Mouse (Mus musculus): ENCODE results near the gene Kat5. TPM values are rescaled to one million over a fixed set of nuclear protein-coding genes. Genes with fewer than 3 reads are reported as not detected.

Gene Kat5
- polyA plus RNA-seq, 1 experiment: 57.5 TPM

DNA sequence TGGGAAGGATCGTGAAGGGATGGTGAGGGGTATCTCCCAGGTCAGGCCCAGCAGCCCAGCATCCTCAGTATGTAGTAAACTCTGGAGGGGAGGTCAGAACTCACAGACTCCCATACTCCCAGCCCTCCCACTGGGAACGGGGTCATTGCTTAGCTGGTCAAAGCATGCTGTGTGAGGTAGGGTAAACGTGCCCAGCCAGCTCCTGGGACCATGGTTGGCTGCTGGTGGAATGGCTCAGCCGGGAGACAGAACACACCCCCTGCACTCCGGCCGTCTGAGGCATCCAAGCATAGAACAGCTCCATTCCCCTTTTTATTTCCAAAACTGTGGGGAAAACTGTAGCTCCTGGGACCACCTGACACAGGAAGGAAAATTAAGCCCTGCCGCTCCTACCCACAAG is 51.9 kb downstream of the Kat5 start:
- Histone ChIP-seq H3K4me3 (replicated peaks) (no peak overlapping the region), H3K9me3 (no peaks in the 10 kb centered on the region), H3K36me3 (replicated peaks; ENCODE audit: low read length) (no peaks in the 10 kb centered on the region), H3K4me1 (peaks cover 50% of the 10 kb centered on the region), H3K27me3 (replicated peaks) (peaks cover 95% of the 10 kb centered on the region)
- TF ChIP-seq GATA1 (IDR thresholded peaks at IDR 0.05; ENCODE audit: borderline replicate concordance, low read length) (no peak), FLI1 (IDR thresholded peaks at IDR 0.05; ENCODE audit: low read length) (no peak)

DNA sequence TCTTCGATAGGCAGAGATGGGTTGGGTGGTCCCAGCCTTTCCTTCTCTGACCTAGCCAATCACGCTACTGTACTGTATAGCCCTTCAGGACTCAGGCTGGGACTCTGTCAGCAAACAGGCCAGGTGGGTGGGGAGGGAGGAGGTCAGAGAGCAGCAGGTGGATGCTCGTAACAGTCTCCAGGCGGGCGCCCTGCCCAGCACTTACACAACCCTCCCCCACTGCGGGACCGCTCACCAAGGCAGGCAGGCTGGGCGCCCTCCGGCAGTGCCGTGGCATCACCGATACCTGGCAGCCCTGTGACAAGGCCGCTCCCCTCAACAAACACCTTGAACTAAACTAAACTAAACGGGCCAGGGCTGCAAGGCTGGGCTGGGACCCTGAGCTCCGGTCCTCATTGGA is 55.8 kb downstream of the Kat5 start:
- peaks cover 81% of the 10 kb centered on the region for H3K27me3 ChIP-seq (replicated peaks)
- TF ChIP-seq GATA1 (IDR thresholded peaks at IDR 0.05; ENCODE audit: borderline replicate concordance, low read length) (no peak), FLI1 (IDR thresholded peaks at IDR 0.05; ENCODE audit: low read length) (no peak)
- H3K36me3 ChIP-seq (replicated peaks; ENCODE audit: low read length): peaks cover 19% of the 10 kb centered on the region

DNA sequence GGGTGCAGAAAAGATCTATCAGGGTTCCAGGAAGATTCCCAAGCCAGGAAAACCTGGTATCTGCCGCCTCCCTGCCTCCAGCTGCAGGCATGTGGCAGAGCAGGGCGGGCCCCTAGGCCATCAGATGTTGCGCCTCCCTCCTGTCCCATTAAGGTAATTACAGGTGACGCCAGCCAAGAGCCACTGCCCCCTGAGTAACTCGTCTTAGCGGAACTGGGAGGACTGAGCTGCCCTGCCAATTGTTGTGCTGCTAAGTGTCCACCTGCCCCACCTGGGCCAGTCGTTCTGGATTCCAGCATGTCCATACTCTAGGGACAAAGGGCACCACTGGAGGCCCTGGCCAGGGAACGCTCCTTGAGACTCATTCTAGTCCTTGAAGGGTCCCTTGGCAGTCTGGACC is 56.2 kb downstream of the Kat5 start:
- peaks cover 29% of the 10 kb centered on the region; the same call in 1 of the 2 replicates for H3K4me1 ChIP-seq
- peaks cover 19% of the 10 kb centered on the region for H3K36me3 ChIP-seq (replicated peaks; ENCODE audit: low read length)
- no peaks in the 10 kb centered on the region for H3K9me3 ChIP-seq
- TF ChIP-seq GATA1 (IDR thresholded peaks at IDR 0.05; ENCODE audit: borderline replicate concordance, low read length) (no peak), FLI1 (IDR thresholded peaks at IDR 0.05; ENCODE audit: low read length) (no peak)
- no peak overlapping the region for H3K4me3 ChIP-seq (replicated peaks)
- peaks cover 80% of the 10 kb centered on the region for H3K27me3 ChIP-seq (replicated peaks)

More for the DNA sequence above, 55.8 kb downstream of the Kat5 start:
- H3K4me3 ChIP-seq (replicated peaks): no peak overlapping the region
- H3K9me3 ChIP-seq: no peaks in the 10 kb centered on the region
- H3K4me1 ChIP-seq: peaks cover 29% of the 10 kb centered on the region; the same call in 1 of the 2 replicates

Other genes starting within 250 kb of the Kat5 start
- 4.8 and 48.1 TPM in 2 replicates for gene Eif1ad, start 243.5 kb downstream of the Kat5 start, polyA plus RNA-seq (2012; ENCODE audit: insufficient read depth, low replicate concordance)
- gene Banf1, start 243.1 kb downstream of the Kat5 start, polyA plus RNA-seq (2012; ENCODE audit: insufficient read depth, low replicate concordance): 21.6 and 178 TPM in 2 replicates
- gene Sart1, start 221.5 kb downstream of the Kat5 start, polyA plus RNA-seq (2012; ENCODE audit: insufficient read depth, low replicate concordance): 44.3 and 152 TPM in 2 replicates
- 2.6 TPM in 1 of 2 replicates, not detected in the other for gene Tsga10ip, start 207.7 kb downstream of the Kat5 start, polyA plus RNA-seq (2012; ENCODE audit: insufficient read depth, low replicate concordance)
- 369 and 449 TPM in 2 replicates for gene Drap1, start 185.3 kb downstream of the Kat5 start, polyA plus RNA-seq (2012; ENCODE audit: insufficient read depth, low replicate concordance)
- gene AI837181, start 185.1 kb downstream of the Kat5 start, polyA plus RNA-seq (2012; ENCODE audit: insufficient read depth, low replicate concordance): 100 and 136 TPM in 2 replicates
- 4.3 TPM in 1 of 2 replicates, not detected in the other for gene Fosl1, start 162.7 kb downstream of the Kat5 start, polyA plus RNA-seq (2012; ENCODE audit: insufficient read depth, low replicate concordance)
- gene Ccdc85b, start 152.3 kb downstream of the Kat5 start, polyA plus RNA-seq (2012; ENCODE audit: insufficient read depth, low replicate concordance): 4.9 and 12.3 TPM in 2 replicates
- 25.9 and 134 TPM in 2 replicates for gene Fibp, start 149.6 kb downstream of the Kat5 start, polyA plus RNA-seq (2012; ENCODE audit: insufficient read depth, low replicate concordance)
- not detected in 2 replicates for gene Ctsw, start 141.7 kb downstream of the Kat5 start, polyA plus RNA-seq (2012; ENCODE audit: insufficient read depth, low replicate concordance)
- 2.0 TPM in 1 of 2 replicates, not detected in the other for gene Efemp2, start 136.3 kb downstream of the Kat5 start, polyA plus RNA-seq (2012; ENCODE audit: insufficient read depth, low replicate concordance)
- gene Mus81, start 121.8 kb downstream of the Kat5 start, polyA plus RNA-seq (2012; ENCODE audit: insufficient read depth, low replicate concordance): 40.1 and 41.1 TPM in 2 replicates
- gene Cfl1, start 119.8 kb downstream of the Kat5 start, polyA plus RNA-seq (2012; ENCODE audit: insufficient read depth, low replicate concordance): 2,588 and 4,768 TPM in 2 replicates
- gene 1700020D05Rik, start 106.5 kb downstream of the Kat5 start, polyA plus RNA-seq (2012; ENCODE audit: insufficient read depth, low replicate concordance): not detected in 2 replicates
- gene Snx32, start 99.7 kb downstream of the Kat5 start, polyA plus RNA-seq (2012; ENCODE audit: insufficient read depth, low replicate concordance): 3.6 and 4.0 TPM in 2 replicates
- not detected in 2 replicates for gene Ovol1, start 49.6 kb downstream of the Kat5 start, polyA plus RNA-seq (2012; ENCODE audit: insufficient read depth, low replicate concordance)
- 23.7 and 35.2 TPM in 2 replicates for gene Ap5b1, start 42.2 kb downstream of the Kat5 start, polyA plus RNA-seq (2012; ENCODE audit: insufficient read depth, low replicate concordance)
- gene Rnaseh2c, start 8.4 kb downstream of the Kat5 start, polyA plus RNA-seq (2012; ENCODE audit: insufficient read depth, low replicate concordance): 356 and 520 TPM in 2 replicates
- gene Rela, start 27.2 kb upstream of the Kat5 start, polyA plus RNA-seq (2012; ENCODE audit: insufficient read depth, low replicate concordance): 105 and 119 TPM in 2 replicates
- 116 and 134 TPM in 2 replicates for gene Sipa1, start 53.5 kb upstream of the Kat5 start, polyA plus RNA-seq (2012; ENCODE audit: insufficient read depth, low replicate concordance)
- gene Map3k11, start 78.5 kb upstream of the Kat5 start, polyA plus RNA-seq (2012; ENCODE audit: insufficient read depth, low replicate concordance): 156 and 158 TPM in 2 replicates
- 161 and 607 TPM in 2 replicates for gene Pcnx3, start 78.7 kb upstream of the Kat5 start, polyA plus RNA-seq (2012; ENCODE audit: insufficient read depth, low replicate concordance)
- gene Kcnk7, start 94.1 kb upstream of the Kat5 start, polyA plus RNA-seq (2012; ENCODE audit: insufficient read depth, low replicate concordance): not detected in 2 replicates
- gene Ehbp1l1, start 116.1 kb upstream of the Kat5 start, polyA plus RNA-seq (2012; ENCODE audit: insufficient read depth, low replicate concordance): 203 and 207 TPM in 2 replicates
- 84.3 and 173 TPM in 2 replicates for gene Fam89b, start 119.4 kb upstream of the Kat5 start, polyA plus RNA-seq (2012; ENCODE audit: insufficient read depth, low replicate concordance)
- 1.3 and 7.9 TPM in 2 replicates for gene Ltbp3, start 130.7 kb upstream of the Kat5 start, polyA plus RNA-seq (2012; ENCODE audit: insufficient read depth, low replicate concordance)
- 30.0 and 71.8 TPM in 2 replicates for gene Scyl1, start 161.2 kb upstream of the Kat5 start, polyA plus RNA-seq (2012; ENCODE audit: insufficient read depth, low replicate concordance)